Mouse (Mus musculus) kidney, postnatal 0 days (tissue): ENCODE data around the gene Nrap. TPM values are rescaled to one million over a fixed set of nuclear protein-coding genes. Genes with fewer than 3 reads are reported as not detected.

ENCODE experiments used
- ATAC-seq: fragments of 200-750 bp; cut with Nextera tagmentation; replicated peaks from 2 replicates; pipeline ENCODE4 v1.8.0; 2017; ENCODE audit warnings: low read depth, moderate number of reproducible peaks, moderate TSS enrichment, moderate library complexity; ENCODE audit not compliant: low FRiP score
- DNase-seq: peaks from one replicate; pipeline ENCODE4 v3.0.0-alpha.2; 2016; ENCODE audit warnings: low spot score
- H3K27ac ChIP-seq: fragments of 300-500 bp; sonication (generic); 2 replicates; pipeline ENCODE4 v1.5.1; 2014; ENCODE audit warnings: mild to moderate bottlenecking
- H3K27me3 ChIP-seq: fragments of 300-500 bp; sonication (generic); 2 replicates; pipeline ENCODE4 v1.6.1; 2014; ENCODE audit warnings: low read length, mixed read lengths; ENCODE audit not compliant: insufficient read depth
- H3K36me3 ChIP-seq: fragments of 300-500 bp; sonication (generic); 2 replicates; pipeline ENCODE4 v1.6.1; 2014; ENCODE audit warnings: low read length, mixed read lengths; ENCODE audit not compliant: insufficient read depth
- H3K4me1 ChIP-seq: fragments of 300-500 bp; sonication (generic); replicated peaks from 2 replicates; pipeline ENCODE4 v1.6.1; 2014; ENCODE audit warnings: antibody characterized with exemption, low read length, mixed read lengths; ENCODE audit not compliant: insufficient read depth
- H3K4me2 ChIP-seq: fragments of 300-500 bp; sonication (generic); 2 replicates; pipeline ENCODE4 v1.6.1; 2014; ENCODE audit warnings: mild to moderate bottlenecking, low read length, moderate library complexity, mixed read lengths
- H3K4me3 ChIP-seq: fragments of 300-500 bp; sonication (generic); replicated peaks from 2 replicates; pipeline ENCODE4 v1.5.1; 2014; ENCODE audit warnings: low read depth, low read length
- H3K9ac ChIP-seq: fragments of 300-500 bp; sonication (generic); 2 replicates; pipeline ENCODE4 v1.6.1; 2014; ENCODE audit warnings: low read depth, low read length
- H3K9me3 ChIP-seq: fragments of 300-500 bp; sonication (generic); replicated peaks from 2 replicates; pipeline ENCODE4 v1.6.1; 2016; ENCODE audit warnings: low read length, inconsistent platforms, mixed read lengths
- CTCF ChIP-seq: IDR thresholded peaks from 2 replicates; pipeline ENCODE4 v1.5.1; 2016; ENCODE audit warnings: antibody characterized with exemption, low read depth, mild to moderate bottlenecking, moderate library complexity
- WGBS: fragments of 180-500 bp; shearing (Covaris S2); extraction: QIAGEN DNeasy Blood & Tissue Kit; methylation state at CpG from one replicate; pipeline ENCODE4 v1.1.7; 2014; 5-methylcytosine and 5-hydroxymethylcytosine counted together
- polyA plus RNA-seq: library from polyadenylated mRNA; unstranded; fragments of >200 nt; fragmentation: Nextera tagmentation; extraction: Ambion mirVana; gene quantifications from 2 replicates; pipeline ENCODE4 v1.2.1, GENCODE M21; 2015

Gene Nrap
- polyA plus RNA-seq, 1 experiment from 2014 or later, result 0.41 TPM

DNA sequence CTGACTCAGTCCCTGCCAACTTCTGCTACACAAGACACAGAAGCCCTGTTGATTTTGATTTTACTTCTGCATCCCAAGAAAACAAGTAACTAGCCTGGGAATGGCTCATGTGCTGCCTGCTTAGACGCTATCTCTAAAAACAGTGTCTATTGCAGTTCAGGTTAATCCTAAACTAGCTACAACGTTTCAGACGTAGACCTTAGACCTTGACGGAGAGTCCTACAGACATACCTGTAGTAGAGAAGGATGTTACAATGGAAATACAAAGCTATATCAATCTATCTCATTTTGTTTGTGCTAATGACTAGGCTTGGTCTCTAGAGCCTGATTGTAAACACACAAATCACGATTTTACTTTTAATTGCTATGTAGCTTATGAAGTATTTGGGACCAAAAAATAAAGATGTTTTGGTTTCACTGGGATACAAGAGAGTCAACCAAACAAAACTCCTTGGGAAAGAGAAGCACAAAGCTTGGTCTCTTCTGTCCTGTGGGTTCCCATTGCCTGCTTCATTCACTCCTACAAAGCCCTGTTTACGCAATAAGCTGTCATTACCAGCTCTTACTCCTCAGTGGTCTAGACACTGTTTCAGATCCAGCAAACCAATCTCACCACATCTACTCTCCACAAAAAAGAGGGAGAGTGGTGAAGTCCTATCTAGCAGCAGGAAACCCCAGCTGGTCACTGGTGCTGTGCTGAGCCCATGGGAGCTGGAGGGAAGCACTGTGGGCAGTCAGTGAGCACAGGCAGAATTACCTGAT lies 19.3 kb downstream of the Nrap start:
- WGBS, result 75% methylated on average over 6 of the region's 6 CpGs
- no peak overlapping the region for H3K4me3 ChIP-seq

DNA sequence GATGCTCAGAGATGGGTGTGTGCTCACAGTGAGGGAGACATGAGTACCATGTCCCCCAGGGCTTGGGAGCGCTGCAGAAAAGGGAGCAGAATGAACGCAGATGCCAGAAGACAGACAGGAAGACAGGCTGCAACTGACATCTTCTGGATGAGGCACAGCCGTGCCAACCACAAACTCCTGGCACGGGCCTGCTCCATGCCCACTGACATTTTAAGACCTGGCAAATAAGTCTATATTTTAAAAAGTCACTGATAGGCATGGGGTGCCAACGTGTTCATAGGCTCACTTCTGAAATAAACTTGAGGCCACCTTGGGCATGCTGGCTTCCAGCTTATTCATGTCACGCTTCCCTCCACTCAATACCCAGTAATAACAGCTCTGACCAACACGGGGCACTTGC lies 20.9 kb downstream of the Nrap start:
- 89% methylated on average over 7 of the region's 7 CpGs for WGBS
- DNase-seq, result no peak
- no peak for TF ChIP-seq CTCF
- 0 out of 2 replicates have a peak, but pooled peaks cover 4% of the 10 kb centered on the region for H3K4me1 ChIP-seq
- ATAC-seq, result no peak
- H3K9ac ChIP-seq, result no peak overlapping the region
- H3K4me2 ChIP-seq, result no peak overlapping the region
- no peak overlapping the region for H3K27ac ChIP-seq
- no peak overlapping the region for H3K4me3 ChIP-seq
- H3K27me3 ChIP-seq, result no peaks in the 10 kb centered on the region
- no peaks in the 10 kb centered on the region for H3K36me3 ChIP-seq
- no peaks in the 10 kb centered on the region for H3K9me3 ChIP-seq

More for the DNA sequence above, 19.3 kb downstream of the Nrap start:
- no peaks in the 10 kb centered on the region for H3K4me1 ChIP-seq
- H3K9ac ChIP-seq, result no peak overlapping the region
- H3K4me2 ChIP-seq, result no peak overlapping the region
- no peaks in the 10 kb centered on the region for H3K9me3 ChIP-seq
- no peak for ATAC-seq
- TF ChIP-seq CTCF, result no peak
- H3K36me3 ChIP-seq, result no peaks in the 10 kb centered on the region
- no peak for DNase-seq
- H3K27ac ChIP-seq, result no peak overlapping the region
- H3K27me3 ChIP-seq, result no peaks in the 10 kb centered on the region

DNA sequence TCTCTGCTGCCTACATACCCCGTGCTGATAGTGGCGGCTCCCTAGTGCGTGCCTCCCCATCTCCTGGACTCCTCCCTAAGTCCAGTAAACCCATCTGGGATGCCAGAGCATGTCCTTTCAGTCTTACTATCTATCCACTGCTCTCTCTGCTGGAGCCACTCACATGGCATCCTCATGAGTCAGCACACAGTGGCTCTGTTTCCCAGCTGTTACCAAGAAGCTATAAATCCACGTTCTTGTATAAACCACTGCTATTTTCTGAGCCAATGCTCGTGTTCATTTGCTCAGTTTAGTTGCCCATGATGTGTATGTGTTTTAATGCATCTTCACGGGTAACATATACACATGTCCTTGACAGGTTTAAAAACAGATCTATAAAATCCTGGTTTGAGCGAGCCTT lies 22.1 kb downstream of the Nrap start:
- Histone ChIP-seq H3K4me1 (0 out of 2 replicates have a peak, but pooled peaks cover 4% of the 10 kb centered on the region), H3K27ac (no peak overlapping the region)

DNA sequence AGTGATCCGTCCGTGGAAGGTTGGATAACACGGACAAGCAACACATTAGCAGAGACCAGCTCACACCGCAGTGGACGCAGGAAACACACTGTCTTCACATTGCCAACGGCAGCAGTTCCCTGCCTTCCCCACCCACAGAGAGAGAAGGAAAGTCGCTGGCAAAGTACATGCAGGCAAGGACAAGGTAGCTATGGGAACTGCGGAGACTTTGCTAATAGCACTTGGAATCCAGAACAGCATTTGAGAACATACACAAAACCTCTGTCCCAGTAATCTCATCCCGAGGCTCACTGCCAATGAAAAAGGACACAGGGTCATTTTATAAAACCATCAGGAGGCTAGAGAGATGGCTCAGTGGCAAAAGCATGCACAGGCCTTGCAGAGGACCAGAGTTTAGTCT lies 23.2 kb downstream of the Nrap start:
- H3K27me3 ChIP-seq, result no peaks in the 10 kb centered on the region
- ATAC-seq (no peak), DNase-seq (no peak)
- WGBS, result 77% methylated on average over 9 of the region's 9 CpGs
- H3K4me1 ChIP-seq, result 0 out of 2 replicates have a peak, but pooled peaks cover 4% of the 10 kb centered on the region
- TF ChIP-seq CTCF, result no peak
- H3K9ac ChIP-seq, result no peak overlapping the region
- H3K4me2 ChIP-seq, result no peak overlapping the region
- no peaks in the 10 kb centered on the region for H3K9me3 ChIP-seq
- H3K36me3 ChIP-seq, result no peaks in the 10 kb centered on the region
- no peak overlapping the region for H3K4me3 ChIP-seq
- no peak overlapping the region for H3K27ac ChIP-seq

More for the DNA sequence above, 22.1 kb downstream of the Nrap start:
- H3K4me2 ChIP-seq, result no peak overlapping the region
- no peaks in the 10 kb centered on the region for H3K27me3 ChIP-seq
- no peaks in the 10 kb centered on the region for H3K36me3 ChIP-seq
- WGBS, result 71% methylated on average over 7 of the region's 7 CpGs
- no peaks in the 10 kb centered on the region for H3K9me3 ChIP-seq
- no peak for TF ChIP-seq CTCF
- H3K4me3 ChIP-seq, result no peak overlapping the region
- H3K9ac ChIP-seq, result no peak overlapping the region
- ATAC-seq, result no peak
- DNase-seq, result peak; percentile 34

GRCm38 (mm10) chr19:56366168-56366567 lies 23.7 kb downstream of the Nrap start:
- Histone ChIP-seq H3K4me2 (no peak overlapping the region), H3K4me3 (no peak overlapping the region), H3K4me1 (0 out of 2 replicates have a peak, but pooled peaks cover 4% of the 10 kb centered on the region), H3K9ac (no peak overlapping the region), H3K9me3 (no peaks in the 10 kb centered on the region), H3K27me3 (no peaks in the 10 kb centered on the region), H3K27ac (no peak overlapping the region), H3K36me3 (no peaks in the 10 kb centered on the region)
- TF ChIP-seq CTCF, result no peak
- no peak for DNase-seq
- no peak for ATAC-seq
- WGBS, result 85% methylated on average over 11 of the region's 11 CpGs

GRCm38 (mm10) chr19:56364563-56364962 lies 25.3 kb downstream of the Nrap start:
- DNase-seq (peak; percentile 79), ATAC-seq (no peak; the same call in 1 of the 2 replicates)
- no peak for TF ChIP-seq CTCF
- 52% methylated on average over 8 of the region's 8 CpGs for WGBS
- Histone ChIP-seq H3K36me3 (no peaks in the 10 kb centered on the region), H3K4me2 (peak overlapping the region; percentile 28), H3K9ac (no peak overlapping the region), H3K4me3 (no peak overlapping the region), H3K4me1 (0 out of 2 replicates have a peak, but pooled peaks cover 4% of the 10 kb centered on the region), H3K27ac (no peak overlapping the region), H3K27me3 (no peaks in the 10 kb centered on the region), H3K9me3 (no peaks in the 10 kb centered on the region)
